Mouse (Mus musculus): Measurements from ENCODE around the gene Creb3l1. TPM values are rescaled to one million over a fixed set of nuclear protein-coding genes. Genes with fewer than 3 reads are reported as not detected.

Gene Creb3l1
- total RNA-seq, 2 experiments from 2014 or later = 3.2 to 3.6 TPM

DNA sequence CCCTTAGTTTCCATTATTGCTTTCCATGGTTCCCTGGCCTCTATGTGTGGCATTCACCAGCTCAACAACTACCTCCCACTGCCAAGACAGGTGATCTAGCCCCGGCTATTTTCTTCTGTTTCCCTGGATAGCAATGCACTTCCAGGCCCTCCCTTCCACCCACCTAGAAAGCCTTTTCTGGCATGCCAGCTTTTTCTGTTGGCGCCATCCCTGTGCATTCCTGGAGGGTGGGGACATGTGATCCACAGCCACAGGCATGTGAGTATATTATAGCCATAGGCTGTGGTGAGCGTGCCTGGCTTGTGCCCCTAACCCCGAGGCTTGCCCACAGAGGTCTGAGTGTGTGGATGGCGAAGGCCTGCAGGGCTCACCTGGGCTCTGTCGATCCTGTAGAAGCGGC is 88.1 kb downstream of the Creb3l1 start:
- no peak overlapping the region for H3K4me3 ChIP-seq
- TF ChIP-seq CTCF (conservative IDR thresholded peaks at IDR 0.05) = no peak
- no peak for DNase-seq (ENCODE audit: low spot score in 2 of 2)
- H3K27ac ChIP-seq = no peak overlapping the region

DNA sequence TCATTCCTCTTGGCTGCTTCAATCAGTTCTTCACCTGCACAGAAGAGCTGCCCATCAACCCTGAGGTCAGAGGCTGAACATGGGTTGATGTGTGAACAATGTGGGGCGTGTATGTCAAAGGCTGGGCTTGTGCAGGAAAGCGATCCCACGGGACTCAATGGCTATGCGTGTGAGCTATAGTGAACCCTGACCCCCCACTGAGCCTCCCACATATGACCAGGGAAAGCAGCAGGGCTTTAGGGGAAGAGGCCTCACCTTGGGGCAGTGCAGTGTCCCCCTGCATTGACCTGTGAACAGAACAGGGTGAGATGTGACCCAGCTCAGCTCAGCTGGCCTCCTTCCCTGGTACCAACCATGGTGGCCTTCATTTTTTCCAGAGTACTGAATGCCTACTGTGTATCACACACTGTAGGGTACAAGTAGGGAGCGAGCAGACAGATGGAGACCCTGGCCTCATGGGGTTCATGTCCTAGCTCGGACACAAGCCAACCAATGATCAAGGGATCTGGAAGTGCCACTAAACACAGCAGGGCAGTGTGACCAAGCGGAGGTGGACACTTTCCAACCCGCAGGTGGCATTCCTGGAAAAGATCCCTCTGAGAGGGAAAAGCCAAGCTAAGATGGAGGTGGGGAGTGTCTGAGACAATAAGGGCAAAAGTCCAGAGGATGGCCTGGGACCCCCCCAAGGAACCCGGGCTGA is 89.3 kb downstream of the Creb3l1 start:
- H3K4me3 ChIP-seq = no peak overlapping the region
- H3K27ac ChIP-seq = no peak overlapping the region
- TF ChIP-seq CTCF (conservative IDR thresholded peaks at IDR 0.05) = no peak
- no peak for DNase-seq (ENCODE audit: low spot score in 2 of 2)

DNA sequence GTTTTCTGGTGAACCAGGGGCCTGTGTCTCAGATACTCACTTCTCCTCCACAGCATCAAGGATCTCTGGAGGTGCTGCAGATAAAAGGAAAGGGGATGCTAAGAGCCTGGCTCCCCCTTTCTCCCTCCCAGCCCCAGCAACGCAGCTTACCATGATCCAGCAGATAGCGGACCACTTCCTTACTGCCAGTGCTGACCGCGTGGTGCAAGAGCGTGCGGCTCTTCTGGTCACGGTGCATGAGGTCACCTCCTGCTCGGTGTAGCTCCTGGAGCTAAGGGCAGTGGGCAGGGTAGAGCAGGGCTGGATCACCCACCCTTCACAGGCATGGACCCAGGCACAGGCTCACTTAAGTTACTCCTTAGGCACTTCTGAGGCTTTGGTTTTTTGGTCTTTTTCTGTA is 90.3 kb downstream of the Creb3l1 start:
- Histone ChIP-seq H3K27ac (no peak overlapping the region), H3K4me3 (no peak overlapping the region)
- TF ChIP-seq CTCF (conservative IDR thresholded peaks at IDR 0.05) = no peak
- no peak for DNase-seq (ENCODE audit: low spot score in 2 of 2)

DNA sequence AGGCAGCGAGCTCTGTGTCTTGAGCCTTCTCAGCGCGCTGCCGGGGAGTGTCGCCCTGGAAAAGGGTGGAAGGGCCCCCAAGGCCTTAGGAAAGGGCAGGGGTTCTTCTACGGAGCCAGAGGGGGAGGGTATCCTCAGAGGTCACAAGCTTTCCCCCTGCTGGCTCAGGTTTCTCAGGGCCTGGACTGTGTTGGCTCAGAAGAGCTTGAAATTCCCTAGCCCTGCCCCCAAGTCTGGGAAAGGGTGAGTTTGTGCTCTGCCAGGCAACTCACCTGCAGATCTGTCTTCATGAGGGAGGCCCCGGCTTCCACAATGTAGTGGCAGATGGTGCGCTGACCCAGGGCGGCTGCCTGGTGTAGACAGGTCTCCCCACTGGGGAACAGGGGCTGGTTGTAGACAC is 90.8 kb downstream of the Creb3l1 start:
- no peak overlapping the region for H3K4me3 ChIP-seq
- TF ChIP-seq CTCF (conservative IDR thresholded peaks at IDR 0.05) = no peak
- no peak overlapping the region for H3K27ac ChIP-seq
- DNase-seq (ENCODE audit: low spot score in 2 of 2) = no peak

DNA sequence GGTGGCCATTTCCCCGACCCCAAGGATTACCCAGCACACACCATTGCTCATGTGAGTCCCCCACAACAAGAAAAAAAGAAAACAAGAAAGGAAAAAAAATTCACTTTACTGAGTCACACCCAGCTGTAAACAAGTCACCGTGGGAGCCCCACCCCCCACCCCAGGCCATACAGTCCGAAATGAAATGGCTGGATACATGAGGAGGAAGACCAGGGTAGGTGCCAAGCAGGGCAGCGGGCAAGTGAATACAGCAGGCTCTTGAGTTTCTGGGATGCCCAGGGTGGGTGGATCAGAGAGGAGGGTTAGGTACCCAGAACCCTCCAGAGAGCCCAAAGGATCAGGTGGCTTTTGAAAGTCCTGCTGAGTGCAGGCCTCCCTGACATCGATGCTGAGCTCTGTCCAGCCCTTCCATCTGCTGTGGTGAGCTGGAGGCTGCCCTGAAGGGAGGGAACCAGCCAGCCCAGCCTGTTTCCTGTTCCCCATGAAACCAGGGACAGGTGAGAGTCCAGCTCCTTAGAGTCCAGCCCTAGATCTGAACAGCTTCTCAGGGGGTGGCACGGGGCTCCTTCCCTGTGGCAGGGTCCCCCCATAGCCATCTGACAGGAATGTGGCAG is 91.5 kb downstream of the Creb3l1 start:
- DNase-seq (ENCODE audit: low spot score in 2 of 2) = no peak
- no peak for TF ChIP-seq CTCF (conservative IDR thresholded peaks at IDR 0.05)
- H3K4me3 ChIP-seq = no peak overlapping the region
- H3K27ac ChIP-seq = no peak overlapping the region

Small RNA genes within 50 kb of the gene (microRNA-seq; reads per million reads assigned to microRNA genes)
- gene Mir6999 = 0 to 0.18 reads per million in 2 experiments

Other genes with a start within 250 kb of the Creb3l1 start
- 10 to 100 TPM; 22.1 to 26.0 TPM for gene Chrm4, start 97.3 kb downstream of the Creb3l1 start, total RNA-seq (2021)
- 10 to 100 TPM; 25.3 to 31.9 TPM for gene Mdk, start 92.2 kb downstream of the Creb3l1 start, total RNA-seq (2021)
- gene Gm9821, start 78.8 kb downstream of the Creb3l1 start, total RNA-seq (2021) = not detected
- gene Dgkz, start 48.6 kb downstream of the Creb3l1 start, total RNA-seq (2021) = 100 to 1,000 TPM; 513 to 526 TPM
- 100 to 1,000 TPM; 160 to 162 TPM for gene Phf21a, start 68.6 kb upstream of the Creb3l1 start, total RNA-seq (2021)